Mouse (Mus musculus) 3T3-L1 (cell line): ENCODE results near the gene Phf7.

Experiments
- DNase-seq: peaks from one replicate; pipeline ENCODE4 v3.0.0-alpha.2; 2015; ENCODE audit warnings: low read depth, low spot score

Gene Phf7

GRCm38 (mm10) chr14:31233070-31233995 is 17.8 kb downstream of the Phf7 start:
- DNase-seq = no peak

DNA sequence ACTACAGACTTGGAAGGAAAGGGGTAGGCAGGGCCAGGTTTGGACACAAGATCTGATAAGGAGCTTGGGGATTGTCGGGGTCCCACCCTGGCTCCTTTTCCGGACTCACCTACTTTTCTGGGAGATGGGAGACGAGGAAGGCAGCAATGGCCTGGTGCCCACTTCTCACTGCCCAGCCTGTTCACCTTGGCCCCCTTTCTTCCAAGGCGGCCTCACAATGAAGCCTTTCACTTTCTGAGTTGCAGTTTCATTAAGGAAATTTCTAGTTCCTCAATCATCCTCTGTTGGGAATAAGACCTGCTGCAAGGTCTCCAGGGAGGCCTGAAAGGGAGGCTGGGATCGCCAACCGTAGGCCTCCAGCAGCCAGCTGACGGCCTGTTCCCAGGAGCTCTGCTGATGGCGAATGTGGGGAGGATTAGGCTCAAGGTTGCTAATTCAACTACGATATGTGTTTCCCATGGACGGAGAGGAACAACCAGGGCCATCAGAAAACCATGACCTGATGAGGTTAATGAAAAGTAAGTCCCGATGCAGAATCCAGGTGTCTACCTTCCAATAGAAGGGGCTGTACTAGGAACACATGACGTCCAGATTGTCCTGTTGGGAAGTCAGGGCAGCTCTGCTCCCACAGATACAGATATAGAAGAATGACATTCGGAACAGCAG is 18.6 kb downstream of the Phf7 start:
- DNase-seq = no peak

GRCm38 (mm10) chr14:31230442-31230841 is 20.7 kb downstream of the Phf7 start:
- no peak for DNase-seq

GRCm38 (mm10) chr14:31228234-31228633 is 22.9 kb downstream of the Phf7 start:
- no peak for DNase-seq

DNA sequence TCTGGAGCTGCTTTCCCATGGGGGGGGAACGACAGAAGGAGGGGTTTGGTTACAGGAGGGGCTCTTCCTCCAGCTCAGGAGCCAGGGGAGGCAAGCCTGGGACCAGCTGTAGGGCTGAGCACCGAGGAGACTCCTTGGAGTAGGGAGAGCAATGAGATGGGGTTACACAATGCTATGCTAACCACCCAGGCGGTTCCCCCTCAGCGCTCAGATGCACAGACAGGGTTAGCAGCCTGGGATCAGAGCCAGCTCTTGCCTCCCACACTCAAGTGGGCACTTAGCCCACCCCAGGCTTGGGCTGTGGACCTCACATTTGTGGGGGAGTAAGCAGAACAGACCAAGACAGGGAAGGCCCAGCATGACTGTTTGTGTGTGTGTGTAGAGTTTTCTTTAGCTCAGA is 24.1 kb downstream of the Phf7 start:
- no peak for DNase-seq

- DNase-seq = peak; percentile 60
Observed at GRCm38 (mm10) chr14:31217666-31218065, 33.5 kb downstream of the Phf7 start, which contains the start of gene Sema3g. TSS of gene Sema3g (plus strand) at chr14:31217860.

GRCm38 (mm10) chr14:31216846-31217245 is 34.3 kb downstream of the Phf7 start, which contains the start of gene Nisch:
TSS of gene Nisch (minus strand) at chr14:31216946.
- DNase-seq = no peak

DNA sequence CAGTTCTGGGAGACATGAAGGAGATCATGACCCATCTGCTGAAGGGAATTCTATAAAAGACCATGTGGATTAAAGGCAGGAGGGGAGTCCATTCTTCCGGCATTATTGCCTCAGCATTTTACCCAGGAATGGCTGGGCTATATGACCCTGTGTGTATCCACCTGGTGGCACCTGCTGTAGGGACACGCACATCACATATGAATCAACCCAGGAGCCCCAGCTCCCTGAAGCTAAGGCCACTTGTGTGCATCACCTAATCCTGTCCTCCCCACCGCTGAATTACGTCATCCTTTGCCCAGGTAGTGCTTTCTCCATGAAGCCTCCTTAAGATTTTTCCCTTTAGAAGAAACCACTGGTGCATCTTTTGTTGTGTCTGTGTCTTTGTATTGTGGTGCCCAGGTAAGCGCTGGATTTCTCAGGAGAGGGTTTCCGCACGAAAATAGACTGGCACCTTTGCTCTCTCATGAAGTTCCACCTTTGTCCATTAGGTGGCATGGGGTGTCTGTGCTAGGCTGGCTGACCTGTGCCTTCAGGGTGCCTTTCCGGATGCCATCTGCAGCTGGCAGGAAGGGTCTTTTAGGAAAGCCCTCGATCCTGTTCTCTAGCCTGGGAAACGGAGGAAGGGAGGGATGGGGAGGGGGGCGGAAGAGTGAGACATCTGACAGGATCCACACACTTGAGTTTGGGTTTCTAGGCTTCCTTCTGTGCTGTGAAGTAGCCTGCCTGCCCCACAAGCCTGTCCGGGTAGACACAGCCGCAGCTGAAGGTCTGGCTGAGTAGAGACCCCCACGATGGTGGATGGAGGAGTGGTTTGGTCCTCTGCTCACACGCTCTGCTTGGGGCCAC is 35.7 kb downstream of the Phf7 start:
- peak; percentile 69 for DNase-seq

DNA sequence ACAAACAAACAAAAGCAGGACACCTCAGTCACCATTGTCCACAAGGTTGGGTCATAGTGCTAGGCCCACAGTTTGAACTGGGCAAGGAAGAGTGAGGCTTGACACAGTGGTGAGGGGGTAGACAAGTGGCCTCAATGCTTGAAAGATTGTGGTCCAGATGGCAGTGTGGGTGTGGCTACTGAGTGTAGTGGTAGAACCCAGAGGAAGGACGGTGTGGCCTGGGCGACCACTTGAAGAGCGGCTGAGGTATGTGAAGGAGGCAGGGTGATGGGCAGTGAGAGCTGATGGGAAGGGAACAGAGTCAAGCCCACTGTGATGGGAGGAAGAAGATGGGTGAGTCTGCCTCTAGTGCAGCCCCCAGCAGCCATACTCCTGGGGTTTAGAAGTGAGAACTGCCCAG is 36.4 kb downstream of the Phf7 start:
- no peak for DNase-seq

DNA sequence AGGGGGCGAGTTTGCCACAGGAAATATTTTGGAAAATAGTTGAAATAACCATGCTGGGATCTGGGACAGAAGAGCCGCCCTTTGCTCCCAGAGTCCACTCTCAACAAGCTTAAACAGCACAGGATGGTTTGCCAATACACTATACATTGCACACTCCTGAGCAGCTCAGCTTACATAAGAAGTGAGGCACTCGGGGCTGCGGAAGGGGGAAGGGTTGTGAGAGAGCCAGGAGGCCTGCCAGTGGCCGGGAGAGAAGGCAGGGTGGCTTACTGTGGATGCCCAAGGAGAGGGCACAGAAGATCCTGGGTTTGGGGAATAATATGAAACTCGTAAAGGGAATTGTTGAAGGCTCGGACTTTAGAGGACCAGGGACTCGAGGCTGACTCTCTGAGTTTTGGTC is 37.2 kb downstream of the Phf7 start:
- no peak for DNase-seq

GRCm38 (mm10) chr14:31212499-31212898 is 38.6 kb downstream of the Phf7 start:
- no peak for DNase-seq

GRCm38 (mm10) chr14:31211854-31212253 is 39.3 kb downstream of the Phf7 start:
- no peak for DNase-seq

DNA sequence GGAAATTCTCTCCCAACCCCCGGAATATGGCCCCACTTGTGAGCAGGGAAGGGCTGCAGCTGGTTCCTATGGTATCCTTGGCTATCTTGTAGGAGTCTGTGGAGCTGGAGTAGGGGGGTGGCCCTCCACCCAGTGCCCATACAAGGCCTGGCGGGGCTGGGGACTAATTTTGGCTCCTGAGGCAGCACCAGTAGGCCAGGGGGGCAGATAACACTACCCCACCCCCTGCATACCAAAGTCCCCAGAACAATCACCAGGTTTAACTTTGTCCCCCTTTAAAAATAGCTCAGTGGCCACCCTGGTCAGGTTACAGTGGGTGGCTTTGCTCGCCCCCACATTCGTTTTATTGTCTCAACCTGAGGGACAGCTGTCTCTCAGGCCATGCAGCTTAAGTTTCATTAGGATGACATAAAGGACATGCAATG is 42.0 kb downstream of the Phf7 start:
- no peak for DNase-seq

GRCm38 (mm10) chr14:31208084-31208483 is 43.0 kb downstream of the Phf7 start, which contains the start of gene Tnnc1:
TSS of gene Tnnc1 (plus strand) at chr14:31208312.
- no peak for DNase-seq

DNA sequence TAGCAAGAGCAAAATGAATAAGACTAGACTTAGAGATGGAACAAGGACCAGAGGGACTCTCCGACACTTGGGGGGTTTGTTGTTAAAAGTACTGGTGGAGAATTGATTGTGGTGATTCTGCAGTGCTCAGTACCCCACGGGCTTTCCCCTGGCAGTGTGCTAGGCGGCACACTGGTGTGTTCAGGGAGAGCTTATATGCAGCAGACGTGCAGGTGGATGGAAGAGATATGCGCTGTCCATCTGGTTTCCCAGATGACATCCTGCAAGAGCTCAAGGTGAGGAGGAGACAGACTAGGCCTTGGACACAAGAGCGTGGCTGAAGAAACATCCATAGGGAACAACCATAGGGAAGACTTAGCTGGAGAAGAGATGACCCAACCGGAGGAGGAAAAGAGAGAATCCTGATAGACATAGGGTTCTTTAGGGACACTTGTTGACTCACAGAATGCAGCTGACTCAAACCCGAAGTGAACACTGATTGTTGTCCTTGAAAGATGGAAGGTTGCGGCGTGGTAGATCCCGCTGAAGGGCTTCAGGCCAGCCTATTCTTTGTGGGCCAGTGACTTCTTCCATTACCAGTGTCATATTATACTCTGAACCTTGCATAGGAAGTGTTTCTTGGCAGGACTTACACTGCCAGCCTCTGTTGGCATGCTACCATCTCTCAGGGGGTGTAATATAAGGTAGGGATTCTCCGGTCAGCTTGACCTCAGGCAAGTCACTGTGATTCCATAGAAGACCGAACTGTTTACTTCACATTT is 43.9 kb downstream of the Phf7 start:
- DNase-seq = no peak

- DNase-seq = peak; percentile 86
Observed at GRCm38 (mm10) chr14:31206472-31206981, 44.6 kb downstream of the Phf7 start.

DNA sequence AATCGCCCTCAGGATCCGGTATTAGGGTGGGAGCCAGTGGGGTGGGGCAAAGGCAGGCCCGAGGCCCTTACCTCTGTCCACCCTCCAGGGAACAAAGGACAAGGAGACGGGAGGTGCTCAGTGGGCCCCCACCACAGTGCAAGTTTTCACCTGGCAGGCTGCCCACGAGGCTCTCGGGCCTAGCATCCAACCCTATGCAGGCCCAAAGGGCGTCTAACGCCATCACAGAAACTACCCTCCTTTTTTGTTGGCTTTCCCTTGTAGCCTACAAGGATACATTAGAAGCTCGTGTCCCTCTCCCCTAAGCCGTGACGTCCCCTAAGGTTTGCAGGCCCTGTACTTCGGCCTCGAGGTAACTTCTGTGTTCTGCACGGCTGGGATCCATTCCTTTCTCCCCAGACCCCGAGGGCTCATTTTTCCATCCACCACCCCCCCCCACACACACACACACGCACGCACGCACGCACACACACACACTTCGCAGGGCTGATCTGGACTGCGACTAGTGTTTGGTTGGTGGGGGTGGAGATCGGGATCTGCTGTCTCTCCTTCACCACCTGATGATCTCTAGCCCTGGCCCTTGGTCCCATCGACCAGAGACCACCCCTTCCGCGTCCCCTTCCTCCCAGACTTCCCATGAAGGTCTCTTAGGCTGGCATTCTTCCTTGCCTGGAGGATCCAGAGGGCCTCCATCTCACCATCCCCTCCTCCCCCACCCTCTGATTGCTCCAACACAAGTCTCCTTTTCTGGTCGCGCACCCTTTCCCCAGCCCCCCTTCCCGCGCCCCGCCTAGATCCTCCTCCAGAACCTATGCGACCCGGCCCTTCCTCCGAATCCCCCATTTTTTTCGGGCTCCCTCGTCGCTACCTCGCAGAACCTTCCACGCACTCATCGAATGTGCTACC is 45.3 kb downstream of the Phf7 start:
- DNase-seq = peak; percentile 35

- peak; percentile 48 for DNase-seq
Observed at GRCm38 (mm10) chr14:31205244-31205561, 45.9 kb downstream of the Phf7 start.

- peak; percentile 38 for DNase-seq
Observed at GRCm38 (mm10) chr14:31204844-31205243, 46.3 kb downstream of the Phf7 start.

GRCm38 (mm10) chr14:31200038-31200437 is 51.1 kb downstream of the Phf7 start:
- DNase-seq = no peak
